Comparison of ENCODE assay signal across 8 mouse cellular contexts in the genomic region with DNA sequence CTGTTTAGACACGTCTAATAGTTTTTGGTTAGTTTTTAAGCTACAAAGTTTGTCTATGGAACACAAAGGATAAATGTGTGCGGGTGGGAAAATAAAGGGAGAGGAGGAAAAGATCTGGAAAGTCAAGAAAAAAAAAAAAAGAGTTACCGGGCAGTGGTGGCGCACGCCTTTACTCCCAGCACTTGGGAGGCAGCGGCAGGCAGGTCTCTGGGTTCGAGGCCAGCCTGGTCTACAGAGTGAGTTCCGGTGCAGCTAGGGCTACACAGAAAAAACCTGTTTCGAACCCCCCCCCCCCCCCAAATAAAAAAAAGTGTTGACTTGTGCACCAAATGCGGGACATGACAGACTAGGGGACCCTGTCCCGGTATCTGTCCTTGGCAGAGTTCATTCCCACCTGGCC. TPM values are rescaled to one million over a fixed set of nuclear protein-coding genes. Genes with fewer than 3 reads are reported as not detected.
A peak's percentile ranks its signal among the peaks of the same experiment; 100 is the strongest.
DNase-seq lines count a peak whose midpoint lies in the region; ATAC-seq and TF ChIP-seq lines count a peak whose summit lies in the region.

No protein-coding gene starts in this region.

- DNase-seq in heart, adult 9 months (ENCODE audit: low spot score in 2 of 2) = no peak
- no peak for DNase-seq in ES-E14 (ENCODE audit: low read depth, low spot score)
- DNase-seq in hindbrain, embryonic 11.5 days (ENCODE audit: low spot score) = no peak
- DNase-seq in midbrain, embryonic 10.5 days (ENCODE audit: low spot score) = no peak
- no peak for DNase-seq in left cerebral cortex, postnatal 10 days (ENCODE audit: extremely low spot score in 1 of 2, low spot score in 2 of 2)
- DNase-seq in adrenal gland, postnatal 14 days = no peak
- DNase-seq in embryo, embryonic 10.5 days (ENCODE audit: low spot score) = no peak

- no peak for ATAC-seq in heart, embryonic 11.5 days (replicated peaks; ENCODE audit: insufficient number of reproducible peaks, low FRiP score, low TSS enrichment)
- ATAC-seq in hindbrain, embryonic 11.5 days (ENCODE audit: low FRiP score) = 0 out of 2 replicates have a peak, but pooled peaks have one; percentile 5

- H3K9ac ChIP-seq in heart, embryonic 11.5 days (ENCODE audit: low read depth, low read length) = peak overlapping the region; percentile 99
- peak overlapping the region; percentile 65; the same call in 1 of the 2 replicates for H3K9ac ChIP-seq in ES-E14 (ENCODE audit: insufficient read depth, low read depth, low read length, poor library complexity, severe bottlenecking)
- peak overlapping the region; percentile 5; the same call in 1 of the 2 replicates for H3K9ac ChIP-seq in hindbrain, embryonic 11.5 days (ENCODE audit: low read depth, low read length)

- H3K36me3 ChIP-seq in heart, embryonic 11.5 days (ENCODE audit: control insufficient read depth, insufficient read depth, low read length) = no peaks in the 10 kb centered on the region
- no peaks in the 10 kb centered on the region for H3K36me3 ChIP-seq in ES-E14 (ENCODE audit: control insufficient read depth, insufficient read depth, low read length, poor library complexity, severe bottlenecking)
- H3K36me3 ChIP-seq in hindbrain, embryonic 11.5 days (ENCODE audit: control insufficient read depth, insufficient read depth, low read length) = no peaks in the 10 kb centered on the region
- H3K36me3 ChIP-seq in midbrain, embryonic 10.5 days = peaks cover 15% of the 10 kb centered on the region

- 45% methylated on average over 11 of the region's 11 CpGs for WGBS in heart, embryonic 11.5 days (ENCODE audit: insufficient replicate concordance)
- WGBS in hindbrain, embryonic 11.5 days = 42% methylated on average over 11 of the region's 11 CpGs
- 39% methylated on average over 11 of the region's 11 CpGs for WGBS in midbrain, embryonic 10.5 days

- no peaks in the 10 kb centered on the region for H3K9me3 ChIP-seq in heart, embryonic 11.5 days (replicated peaks; ENCODE audit: control insufficient read depth, low read length)
- H3K9me3 ChIP-seq in ES-E14 (ENCODE audit: control insufficient read depth, insufficient read depth, low read depth, low read length) = no peaks in the 10 kb centered on the region
- no peaks in the 10 kb centered on the region for H3K9me3 ChIP-seq in hindbrain, embryonic 11.5 days (ENCODE audit: control insufficient read depth, low read length)
- no peaks in the 10 kb centered on the region for H3K9me3 ChIP-seq in midbrain, embryonic 10.5 days (replicated peaks)

- peak overlapping the region; percentile 93 for H3K4me2 ChIP-seq in heart, embryonic 11.5 days
- H3K4me2 ChIP-seq in hindbrain, embryonic 11.5 days (replicated peaks; ENCODE audit: low read depth, low read length) = peak overlapping the region; percentile 33

- H3K4me3 ChIP-seq in heart, embryonic 11.5 days (ENCODE audit: low read depth, low read length) = peak overlapping the region; percentile 90
- H3K4me3 ChIP-seq in ES-E14 (ENCODE audit: insufficient read depth in 1 of 2, low read depth in 1 of 2, low read length in 2 of 2, poor library complexity in 1 of 2, severe bottlenecking in 1 of 2) = peak overlapping the region; percentile 42 to 89
- peak overlapping the region; percentile 90 for H3K4me3 ChIP-seq in hindbrain, embryonic 11.5 days (ENCODE audit: low read depth, low read length)
- H3K4me3 ChIP-seq in midbrain, embryonic 10.5 days = peak overlapping the region; percentile 73

- H3K27ac ChIP-seq in heart, embryonic 11.5 days (ENCODE audit: low read depth, low read length) = no peak overlapping the region; the same call in 1 of the 2 replicates
- no peak overlapping the region for H3K27ac ChIP-seq in ES-E14 (ENCODE audit: insufficient read depth, low read depth, low read length, poor library complexity, severe bottlenecking)
- H3K27ac ChIP-seq in hindbrain, embryonic 11.5 days (ENCODE audit: low read depth, low read length) = no peak overlapping the region
- peak overlapping the region; percentile 97 for H3K27ac ChIP-seq in midbrain, embryonic 10.5 days (replicated peaks)

- peaks cover 9% of the 10 kb centered on the region for H3K4me1 ChIP-seq in heart, embryonic 11.5 days (ENCODE audit: control insufficient read depth, insufficient read depth, low read length)
- H3K4me1 ChIP-seq in ES-E14 (ENCODE audit: control insufficient read depth in 2 of 2, insufficient read depth in 2 of 2, low read length in 2 of 2, poor library complexity in 1 of 2) = peaks cover 0 to 4% of the 10 kb centered on the region in 2 experiments; a peak in 1 of 4 replicates
- 0 out of 2 replicates have a peak, but pooled peaks cover 3% of the 10 kb centered on the region for H3K4me1 ChIP-seq in hindbrain, embryonic 11.5 days (replicated peaks; ENCODE audit: control insufficient read depth, insufficient read depth, low read length)
- H3K4me1 ChIP-seq in midbrain, embryonic 10.5 days = peaks cover 39% of the 10 kb centered on the region

- intact Hi-C loops in left cerebral cortex, postnatal 10 days (cut with DNase I) = loop anchor here (10.0 kb wide), 1 partner anchor 282 kb away; a partner anchor contains a TSS

- no peaks in the 10 kb centered on the region for H3K27me3 ChIP-seq in heart, embryonic 11.5 days (ENCODE audit: control insufficient read depth, insufficient read depth, low read length)
- H3K27me3 ChIP-seq in hindbrain, embryonic 11.5 days (ENCODE audit: control insufficient read depth, insufficient read depth, low read length) = no peaks in the 10 kb centered on the region
- no peaks in the 10 kb centered on the region for H3K27me3 ChIP-seq in midbrain, embryonic 10.5 days (ENCODE audit: low read depth, poor library complexity, severe bottlenecking)

- in situ Hi-C loops in ES-E14 (cut with MboI; ENCODE audit: low sequenced_read_pairs in 2 of 2, unreplicated experiment in 2 of 2) = no loop called here

TF ChIP-seq in ES-E14, 5 proteins besides CTCF, POLR2A, EP300 and RAD21:
- TF ChIP-seq CHD2 (IDR thresholded peaks at IDR 0.05; ENCODE audit: low read depth, low read length) = no peak
- TF ChIP-seq ZNF384 (IDR thresholded peaks at IDR 0.05; ENCODE audit: low read depth, low read length) = peak; percentile 24; the same call in 1 of the 2 replicates
- no peak for TF ChIP-seq HCFC1 (IDR thresholded peaks at IDR 0.05; ENCODE audit: borderline replicate concordance, insufficient read depth, low read length)

RNA-seq across cellular contexts. Expression of a gene that starts 0.5 kb away (rescaled TPM):
- polyA plus RNA-seq in heart, embryonic 11.5 days (2014; fragmentation: Nextera tagmentation; extraction: Ambion mirVana) = 9.7 and 10.1 TPM in 2 replicates
- total RNA-seq in ES-E14 (2012; rRNA removed) = 14.3 and 17.2 TPM in 2 replicates
- 12.3 and 12.8 TPM in 2 replicates for polyA plus RNA-seq in hindbrain, embryonic 11.5 days (2014; fragmentation: Nextera tagmentation; extraction: Ambion mirVana)
- polyA plus RNA-seq in midbrain, embryonic 10.5 days (2016; fragmentation: Nextera tagmentation; extraction: Ambion mirVana) = 11.6 and 12.5 TPM in 2 replicates
- 10 to 100 TPM; 12.3 to 15.3 TPM for total RNA-seq in left cerebral cortex, postnatal 10 days (2021)
- 7.6 and 7.7 TPM in 2 replicates for total RNA-seq in adrenal gland, postnatal 14 days (2021)

Comparison
In these comparisons a context has a peak if more than half of its experiments do, and no peak if none do; other contexts are left out.
1. H3K9ac ChIP-seq: peak in every context shown above with its lines; median percentile 99 in heart, embryonic 11.5 days; 65 in ES-E14; 5 in hindbrain, embryonic 11.5 days.